Mouse (Mus musculus) CH12F3 (cell line): Measurements from ENCODE around the gene Bcl9l.

ENCODE experiments used
- in situ Hi-C: fragments of 300-500 bp; cut with MboI; formaldehyde crosslinking; loops from 2 replicates; pipeline ENCODE4 v1.14.3; 2020; ENCODE audit warnings: low sequenced_read_pairs

Bcl9l gene

DNA sequence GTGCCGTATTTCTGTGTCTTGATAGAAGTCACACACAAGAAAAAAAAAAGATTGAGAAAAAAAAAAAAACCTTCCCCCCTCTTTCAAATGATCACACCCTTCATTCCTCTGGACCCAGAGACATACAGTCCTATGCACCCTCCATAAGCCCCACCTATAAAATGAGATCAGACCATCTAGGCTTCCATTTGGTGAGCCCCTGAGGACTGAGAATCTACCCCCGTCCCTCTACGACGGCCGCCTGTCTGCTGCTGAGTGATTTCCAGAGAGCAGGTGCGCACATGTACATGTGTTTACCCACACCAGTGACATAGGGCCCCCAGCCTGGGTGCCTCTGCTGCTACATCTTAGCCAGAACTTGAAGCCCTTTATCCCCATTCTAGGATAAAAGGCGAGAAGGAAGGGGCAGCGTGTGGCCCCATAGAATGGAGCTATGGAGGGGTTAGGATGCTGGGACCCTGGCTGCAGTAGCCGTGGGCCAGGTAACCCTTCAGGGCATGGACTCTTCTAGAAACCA is 27.8 kb downstream of the Bcl9l start:
- in situ Hi-C loops: no loop called here

DNA sequence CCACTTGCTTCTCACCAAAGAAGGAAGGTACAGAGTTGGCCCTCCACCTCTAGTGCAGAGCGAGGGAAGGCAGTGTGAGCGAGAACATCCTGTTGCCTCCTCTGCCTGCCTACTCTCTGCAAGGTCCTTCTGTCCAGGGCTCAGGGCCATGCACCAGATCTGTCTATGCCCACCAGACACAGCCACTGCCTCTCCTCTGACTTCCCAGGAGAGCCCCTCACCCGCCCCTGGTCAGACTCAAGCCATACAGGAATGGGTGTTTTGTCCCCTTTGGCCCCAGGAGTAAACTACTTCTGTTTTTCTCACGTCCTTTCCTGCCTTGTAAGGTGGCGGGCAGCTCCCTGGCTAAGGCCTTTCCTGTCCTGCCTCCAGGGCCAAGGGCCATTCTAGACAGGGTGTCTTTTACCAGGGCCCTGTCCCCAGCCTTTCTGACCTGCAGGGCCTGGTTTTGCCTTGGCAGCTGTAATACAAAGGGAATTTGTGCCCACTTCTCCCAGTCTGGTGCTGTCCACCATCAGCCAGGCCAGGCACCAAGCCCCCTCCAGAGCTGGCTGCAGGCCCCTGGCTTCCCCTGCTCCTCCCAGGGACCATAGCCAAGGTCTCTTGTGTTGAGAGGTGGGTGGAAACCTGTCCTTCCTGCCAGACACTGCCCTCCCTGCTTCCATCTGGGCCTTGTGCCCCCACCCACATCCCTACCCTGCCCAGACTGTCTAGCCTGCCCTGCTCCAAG is 28.4 kb downstream of the Bcl9l start:
- in situ Hi-C loops: no loop called here

DNA sequence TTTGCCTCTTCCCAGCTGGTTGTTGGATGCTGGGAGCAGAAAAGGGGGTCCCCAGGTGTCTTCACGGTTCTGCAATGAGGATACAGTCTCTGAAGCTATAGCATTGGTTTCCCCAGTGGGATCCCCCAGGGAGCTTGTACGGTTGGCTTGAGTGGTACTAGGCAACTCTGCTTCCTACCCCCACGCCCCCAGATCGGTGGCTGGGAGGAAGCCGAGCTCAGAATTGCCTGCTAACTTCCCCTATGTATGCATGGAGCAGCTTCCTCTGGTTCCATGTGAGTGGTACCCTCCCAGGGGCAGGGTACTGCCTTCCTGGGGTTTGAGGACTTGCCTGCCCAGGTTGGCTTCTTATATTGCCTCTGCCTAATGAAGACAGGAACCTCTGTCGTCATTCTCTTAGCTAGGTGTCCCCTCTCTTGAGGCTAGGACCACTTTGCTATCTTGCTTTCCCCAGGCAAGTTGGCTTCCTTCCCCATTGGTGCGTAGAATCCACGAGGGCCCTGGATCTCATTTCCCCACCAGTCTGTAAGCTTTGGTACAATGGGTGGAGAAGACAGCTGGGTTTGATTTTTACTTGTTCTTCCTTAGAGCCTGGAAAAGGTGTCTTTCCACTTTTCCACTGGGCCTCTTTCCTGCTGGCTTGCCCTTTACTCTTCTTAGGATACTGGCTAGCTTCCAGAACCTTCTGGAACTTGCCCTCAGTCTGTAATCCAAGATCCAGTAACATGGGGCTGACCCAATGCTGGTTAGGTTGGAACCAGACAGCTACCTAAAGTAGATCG is 29.5 kb downstream of the Bcl9l start:
- in situ Hi-C loops: no loop called here

DNA sequence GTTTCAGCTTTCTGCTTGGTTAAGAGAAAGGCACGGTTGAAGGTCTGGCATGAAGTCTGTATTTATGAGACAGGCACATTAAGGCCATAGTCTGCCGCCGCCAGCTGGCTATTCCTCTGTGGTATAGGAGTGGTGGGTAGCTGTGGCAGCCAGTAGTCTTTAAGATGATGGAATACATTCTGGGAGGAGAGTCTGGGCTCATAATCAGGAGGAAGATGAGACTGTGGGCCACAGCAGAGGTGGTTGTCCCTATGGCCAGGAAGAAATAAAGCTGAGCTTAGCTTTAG is 30.0 kb downstream of the Bcl9l start:
- in situ Hi-C loops: no loop called here

DNA sequence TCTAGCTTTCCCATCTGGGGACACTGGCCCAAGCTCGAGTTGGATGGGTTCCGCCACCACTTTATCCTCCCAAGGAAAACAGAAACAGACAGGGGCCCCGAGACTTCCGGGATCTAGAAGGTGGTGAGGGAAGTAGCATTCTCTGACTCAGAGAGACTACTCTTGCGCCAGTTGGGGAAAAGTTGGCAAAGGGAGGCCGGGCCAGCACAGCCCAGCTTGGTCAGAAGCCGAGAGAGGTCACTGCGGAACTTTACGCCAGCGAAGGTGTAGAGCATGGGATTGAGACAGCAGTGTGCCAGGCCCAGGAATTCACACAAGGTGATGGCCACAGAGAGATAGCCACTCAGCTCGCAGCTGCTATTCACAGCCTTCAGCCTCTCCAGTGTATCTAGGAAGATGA is 30.5 kb downstream of the Bcl9l start:
- in situ Hi-C loops: no loop called here

DNA sequence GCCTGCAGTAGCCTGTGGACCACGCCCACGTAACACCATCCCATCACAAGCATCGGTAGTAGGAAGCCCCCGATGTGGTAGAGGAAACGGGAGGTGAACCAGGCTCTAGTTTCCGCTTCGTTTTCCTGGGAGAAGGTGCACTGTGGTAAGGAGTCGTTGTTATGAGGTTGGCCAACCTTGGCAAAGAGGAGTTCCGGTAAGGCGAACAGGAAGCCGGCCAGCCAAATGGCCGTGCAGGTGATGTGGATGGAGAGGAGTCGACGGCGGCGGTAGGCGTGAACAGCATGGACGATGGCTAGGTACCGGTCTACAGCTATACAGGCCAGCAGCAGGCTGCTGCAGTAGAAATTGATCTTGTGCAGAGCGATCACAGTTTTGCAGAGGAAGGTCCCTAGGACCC is 31.0 kb downstream of the Bcl9l start:
- in situ Hi-C loops: no loop called here

DNA sequence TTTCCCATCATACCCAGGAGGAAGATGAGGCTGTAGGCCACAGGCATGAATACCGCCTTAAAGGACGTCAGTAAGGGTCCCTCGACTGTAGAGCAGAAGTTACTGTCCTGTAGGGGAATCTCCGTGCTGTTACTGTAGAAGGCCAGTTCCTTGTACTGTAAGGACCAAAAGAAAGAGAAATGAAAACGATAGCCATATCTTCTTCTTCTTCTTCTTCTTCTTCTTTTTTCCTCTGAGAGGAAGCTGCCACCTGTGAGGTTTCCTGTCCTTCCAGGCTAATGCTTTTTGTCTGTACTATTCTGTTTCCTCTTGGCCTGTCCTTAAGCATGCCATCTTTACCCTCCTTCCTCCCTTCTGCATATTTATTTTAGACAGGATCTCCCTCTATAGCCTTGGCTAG is 31.5 kb downstream of the Bcl9l start:
- in situ Hi-C loops: no loop called here

DNA sequence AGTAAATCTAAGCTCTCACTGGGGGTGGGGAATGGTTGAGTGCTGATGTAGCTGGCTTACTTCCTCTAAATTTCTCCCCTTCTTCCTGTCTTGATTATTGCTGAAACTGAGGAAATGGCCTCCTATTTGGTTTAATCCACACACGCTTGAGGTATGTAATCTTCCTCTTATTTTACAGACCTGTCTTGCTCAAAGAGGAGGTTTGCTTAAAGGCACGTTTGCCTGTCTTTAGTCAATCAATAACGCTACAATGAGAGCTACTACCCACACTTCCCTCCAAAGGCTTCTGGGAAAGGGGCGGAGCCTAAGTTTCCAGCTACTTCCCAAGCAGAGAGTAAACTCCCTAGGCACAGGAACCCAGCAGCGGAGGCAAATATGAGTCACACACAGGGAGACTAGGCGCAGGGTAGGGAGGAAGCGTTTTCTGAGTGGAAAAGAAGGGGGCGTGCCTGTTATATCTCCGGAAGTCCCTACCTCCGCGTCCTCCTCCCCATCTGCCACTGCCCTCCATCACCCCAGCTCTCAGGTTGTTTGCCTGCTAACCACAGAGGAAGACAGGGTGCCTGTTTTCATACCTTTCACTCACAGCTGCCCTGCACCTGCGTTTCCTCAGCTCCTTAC is 32.6 kb downstream of the Bcl9l start:
- in situ Hi-C loops: no loop called here

DNA sequence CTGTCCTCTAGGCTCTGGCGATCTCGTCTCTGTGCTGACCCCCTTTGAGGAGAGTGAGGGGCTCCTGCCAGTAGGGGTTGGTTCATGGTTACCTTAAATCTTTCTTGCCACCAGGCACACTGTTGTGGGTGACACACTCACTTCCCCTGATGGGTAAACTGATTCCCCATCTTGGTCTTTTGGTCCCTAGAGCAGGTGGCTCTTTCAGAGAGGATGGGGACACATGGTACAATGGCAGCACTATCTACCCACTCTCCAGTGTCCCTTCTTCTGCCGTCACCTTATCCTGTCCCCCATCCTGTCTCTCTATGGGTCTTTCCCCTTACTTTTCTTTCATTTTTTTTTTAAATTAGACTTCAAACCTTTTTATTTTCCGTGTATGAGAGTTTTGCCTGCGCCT is 33.3 kb downstream of the Bcl9l start:
- in situ Hi-C loops: no loop called here

DNA sequence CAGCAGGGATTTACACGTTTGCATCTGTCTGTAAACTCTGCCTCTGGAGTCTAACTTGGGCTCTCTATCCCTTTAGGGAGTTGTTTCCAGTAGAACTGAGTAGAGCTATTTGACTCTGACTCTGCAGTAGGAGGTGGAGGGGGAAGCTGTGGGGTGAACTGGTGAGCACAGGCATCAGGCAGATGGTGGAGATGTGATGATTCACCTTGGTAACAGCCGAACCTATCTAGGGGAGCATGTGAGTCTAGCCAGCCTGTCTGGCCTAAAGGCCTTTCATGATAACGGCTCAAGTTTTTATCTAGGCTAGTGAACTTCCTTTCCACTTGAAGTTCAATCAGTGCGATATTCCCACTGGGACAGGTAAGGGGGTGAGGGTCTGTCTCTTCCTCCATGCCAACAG is 34.7 kb downstream of the Bcl9l start:
- in situ Hi-C loops: no loop called here

DNA sequence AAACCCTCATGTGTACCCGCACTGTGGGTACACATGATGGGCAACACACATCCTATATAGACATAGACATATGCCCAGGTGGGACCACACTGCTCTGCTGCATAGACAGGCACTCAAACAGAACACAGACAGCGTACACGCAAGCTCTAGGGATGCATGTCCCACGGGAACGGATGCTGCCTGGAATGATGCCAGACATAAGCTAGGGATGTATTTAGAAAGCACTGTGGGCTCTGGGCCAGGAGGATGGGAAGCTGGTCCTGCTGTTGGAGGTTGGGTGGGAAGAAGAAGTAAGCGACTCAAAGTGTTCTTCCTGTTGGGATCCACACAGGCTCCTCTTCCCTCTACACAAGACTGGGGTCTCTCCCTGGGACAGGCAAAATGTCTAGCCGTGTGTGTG is 35.4 kb downstream of the Bcl9l start:
- in situ Hi-C loops: no loop called here

DNA sequence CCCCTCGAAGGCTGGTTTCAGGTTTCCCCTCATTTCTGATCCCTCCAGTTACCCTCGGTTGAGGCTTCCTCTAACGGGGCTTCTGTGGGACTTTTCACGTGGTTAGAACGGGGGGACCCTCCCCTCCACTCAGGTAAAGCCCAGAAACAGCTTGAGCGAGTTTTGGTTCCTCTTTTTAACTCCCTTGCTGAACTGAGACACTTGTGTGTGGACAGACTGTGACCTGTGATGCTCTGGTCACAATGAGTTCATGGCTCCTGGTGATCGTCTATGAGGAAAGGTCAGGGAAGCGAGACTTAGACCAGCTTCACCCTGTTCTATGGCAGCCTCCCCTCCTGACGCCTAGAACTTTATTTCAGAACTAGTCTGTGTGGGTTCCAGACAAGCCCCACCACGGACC is 39.3 kb downstream of the Bcl9l start:
- in situ Hi-C loops: loop anchor here (10.0 kb wide), 1 partner anchor 83 kb away; the partner anchor contains the start of gene Ddx6

DNA sequence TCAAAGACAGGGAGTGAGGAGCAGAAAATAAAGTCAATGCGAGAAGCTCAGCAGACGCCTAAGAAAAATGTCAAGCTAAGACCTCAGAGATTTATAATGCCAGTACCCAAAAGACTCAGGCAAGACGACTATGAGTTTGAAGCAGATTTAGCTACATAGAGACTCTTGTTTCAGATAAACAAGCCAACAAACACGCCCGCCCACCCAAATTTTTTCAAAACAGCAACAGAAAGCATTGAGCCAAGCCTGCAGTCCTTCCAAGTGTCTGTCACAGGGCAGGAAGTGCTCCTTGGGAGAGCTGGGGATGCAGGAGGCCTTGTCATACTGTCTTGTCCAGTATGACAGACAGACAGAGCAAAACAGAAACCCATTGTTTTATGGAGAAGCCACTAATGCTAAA is 41.1 kb downstream of the Bcl9l start:
- in situ Hi-C loops: loop anchor here (10.0 kb wide), 1 partner anchor 81 kb away; the partner anchor contains the start of gene Ddx6

DNA sequence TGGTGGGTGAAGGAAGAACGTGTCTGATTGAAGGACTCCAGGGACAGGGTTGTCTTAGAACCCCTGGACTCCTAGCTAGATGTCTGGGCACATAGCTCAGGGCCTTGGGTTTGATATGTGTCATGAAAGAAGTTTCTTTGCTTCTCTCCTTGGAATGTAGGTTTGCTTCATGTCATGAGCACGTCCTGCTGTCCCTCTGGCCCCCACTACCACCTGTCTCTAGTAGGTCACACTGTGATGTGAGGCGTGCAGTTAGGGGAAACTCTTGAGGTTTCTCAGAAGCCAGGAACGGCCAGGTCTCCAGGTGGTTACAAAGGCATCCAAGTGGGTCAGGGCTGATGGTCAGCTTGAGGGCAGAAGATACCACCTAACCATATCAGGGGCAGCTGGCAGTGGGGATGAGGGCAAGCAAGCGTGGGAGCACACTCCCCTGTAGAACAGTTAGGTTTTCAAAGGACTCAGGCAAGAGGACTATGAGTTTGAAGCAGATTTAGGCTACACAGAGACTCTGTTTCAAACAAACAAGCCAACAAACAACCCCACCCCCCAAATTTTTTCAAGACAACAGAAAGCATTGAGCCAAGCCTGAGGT is 41.7 kb downstream of the Bcl9l start:
- in situ Hi-C loops: loop anchor here (10.0 kb wide), 1 partner anchor 80 kb away; the partner anchor contains the start of gene Ddx6

DNA sequence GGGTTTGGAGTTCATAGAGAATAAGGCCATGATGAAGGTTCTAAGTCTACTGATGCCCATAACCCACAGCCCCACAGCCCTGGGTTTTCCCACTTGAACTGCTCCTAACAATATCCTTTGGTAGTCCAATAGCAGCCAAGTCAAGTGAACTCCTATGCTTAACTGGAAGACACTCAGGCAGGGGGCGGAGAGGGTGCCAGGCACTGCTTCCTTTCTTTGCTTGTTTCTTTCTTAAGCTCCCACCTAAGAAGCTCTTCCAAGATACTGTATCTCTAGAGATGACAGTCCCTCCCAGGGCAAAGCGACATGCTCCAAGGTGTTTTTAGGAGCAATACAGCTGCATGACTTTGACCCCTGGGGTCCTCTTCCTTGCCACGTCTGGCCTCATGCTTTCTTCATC is 42.4 kb downstream of the Bcl9l start:
- in situ Hi-C loops: loop anchor here (10.0 kb wide), 1 partner anchor 80 kb away; the partner anchor contains the start of gene Ddx6

DNA sequence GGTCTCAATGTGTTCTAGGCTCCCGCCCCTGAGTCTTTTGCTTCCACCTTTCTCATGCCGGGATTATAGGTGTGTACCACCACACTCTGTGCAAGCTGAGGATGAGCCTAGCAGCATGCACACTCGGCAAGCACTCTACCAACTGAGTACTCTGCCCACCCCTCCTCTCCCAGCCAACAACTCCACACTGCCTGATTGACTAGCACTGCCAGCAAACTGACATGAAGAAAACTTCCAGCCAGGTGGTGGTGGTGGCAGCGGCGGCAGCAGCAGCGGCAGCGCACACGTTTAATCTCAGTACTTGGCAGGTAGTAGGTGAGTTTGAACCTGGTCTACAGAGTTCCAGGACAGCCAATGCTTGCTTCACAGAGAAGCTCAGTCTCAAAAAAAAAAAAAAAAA is 43.0 kb downstream of the Bcl9l start:
- in situ Hi-C loops: loop anchor here (10.0 kb wide), 1 partner anchor 79 kb away; the partner anchor contains the start of gene Ddx6

DNA sequence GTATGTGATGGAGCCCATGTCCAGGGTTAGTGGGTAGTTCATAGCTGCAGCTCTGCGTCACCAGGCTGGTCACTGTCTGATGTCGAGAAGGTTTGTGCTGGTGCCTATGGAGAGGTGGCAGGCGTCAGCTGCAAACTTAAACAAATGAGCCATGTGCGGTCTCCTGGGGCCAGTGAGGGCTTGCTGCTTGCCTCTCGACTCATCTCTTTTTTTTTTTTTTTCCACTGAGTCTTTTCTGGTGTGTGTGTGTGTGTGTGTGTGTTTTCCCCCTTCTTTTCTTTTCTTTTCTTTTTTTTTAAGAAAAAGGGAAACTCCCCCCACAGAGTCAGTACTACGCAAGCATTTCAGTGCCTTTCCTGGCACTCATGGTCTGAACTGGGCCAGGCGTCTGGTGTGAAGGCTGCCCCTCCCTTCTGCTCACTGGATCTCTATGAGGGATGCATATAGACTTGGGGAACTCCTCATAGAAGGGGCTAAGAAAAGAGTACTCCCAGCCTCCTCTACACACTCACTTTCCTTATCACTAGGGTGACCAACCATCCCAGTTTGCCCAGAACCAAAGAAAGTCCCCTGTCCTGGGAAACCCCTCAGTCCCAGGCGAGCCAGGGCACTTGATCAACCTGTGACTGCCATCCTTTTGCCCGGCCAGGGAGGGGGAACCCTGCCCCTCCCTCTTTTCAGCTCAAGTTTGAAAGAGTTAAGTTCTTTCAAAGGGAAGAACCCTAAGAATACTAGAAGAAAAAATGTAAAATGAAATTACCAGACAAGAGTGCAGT is 43.9 kb downstream of the Bcl9l start:
- in situ Hi-C loops: loop anchor here (10.0 kb wide), 1 partner anchor 78 kb away; the partner anchor contains the start of gene Ddx6

DNA sequence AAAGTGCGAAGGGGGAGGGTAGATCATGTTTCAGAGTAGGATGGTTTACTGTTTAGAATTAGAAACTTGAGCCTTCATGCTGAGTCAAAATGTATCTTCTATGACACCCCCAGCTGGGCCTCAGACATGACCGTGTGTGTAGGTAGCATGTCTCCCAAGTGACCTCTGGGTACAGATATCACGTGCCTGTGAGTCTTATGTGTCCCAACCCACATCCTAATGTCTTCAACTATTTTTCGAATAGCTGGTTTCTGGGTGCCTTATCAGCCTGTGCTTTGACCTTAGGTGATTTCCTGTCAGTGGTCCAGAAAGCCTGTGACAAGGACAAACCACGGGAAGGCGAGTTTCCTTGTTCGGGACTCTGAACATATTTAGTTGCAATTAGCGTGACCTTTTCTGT is 45.7 kb downstream of the Bcl9l start:
- in situ Hi-C loops: loop anchor here (10.0 kb wide), 1 partner anchor 76 kb away; the partner anchor contains the start of gene Ddx6

DNA sequence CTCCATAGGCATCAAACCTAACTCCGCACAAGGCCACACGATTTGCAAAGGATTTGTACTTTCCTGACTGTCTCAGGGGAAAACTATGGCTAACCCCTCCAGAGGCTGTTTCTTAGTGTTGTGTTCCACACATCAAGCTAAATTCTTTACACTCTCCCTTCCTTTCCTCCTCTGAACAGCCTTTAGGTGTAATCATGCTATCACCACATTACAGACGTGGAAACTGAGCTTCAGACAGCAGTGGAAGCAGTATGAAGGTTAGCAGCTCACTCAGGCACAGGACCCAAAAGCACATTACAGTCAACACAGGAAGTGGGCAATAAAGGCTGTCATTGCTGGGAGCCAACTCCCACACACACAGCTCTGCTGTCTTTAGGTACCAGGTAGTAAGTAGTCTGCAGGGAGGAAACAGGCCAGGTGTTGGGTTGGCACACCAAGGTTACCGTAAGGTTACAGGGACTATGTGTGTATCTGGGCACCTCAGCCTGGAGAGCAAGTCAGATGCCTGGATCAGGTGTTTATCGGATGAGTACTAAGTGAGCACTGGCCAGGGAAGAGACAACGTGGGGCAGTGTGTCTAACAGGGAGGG is 50.5 kb downstream of the Bcl9l start:
- in situ Hi-C loops: no loop called here
